Mouse (Mus musculus) neural tube, embryonic 15.5 days (tissue): ENCODE results near the gene Fbxw2. TPM values are rescaled to one million over a fixed set of nuclear protein-coding genes. Genes with fewer than 3 reads are reported as not detected.
"Not testable (repeated sequence)": the region's sequence is repeated elsewhere in the genome, so short reads cannot be mapped to it uniquely, and the experiment has no call there.

Experiments
- ATAC-seq: fragments of 200-750 bp; cut with Nextera tagmentation; 2 replicates; pipeline ENCODE4 v1.8.0; 2017; ENCODE audit warnings: mild to moderate bottlenecking, moderate TSS enrichment, moderate library complexity; ENCODE audit not compliant: low FRiP score
- H3K27ac ChIP-seq: fragments of 300-500 bp; sonication (generic); replicated peaks from 2 replicates; pipeline ENCODE4 v1.5.1; 2015; ENCODE audit warnings: mild to moderate bottlenecking, inconsistent platforms
- H3K27me3 ChIP-seq: fragments of 300-500 bp; sonication (generic); replicated peaks from 2 replicates; pipeline ENCODE4 v1.6.1; 2015; ENCODE audit warnings: inconsistent platforms
- H3K36me3 ChIP-seq: fragments of 300-500 bp; sonication (generic); 2 replicates; pipeline ENCODE4 v1.6.1; 2015; ENCODE audit warnings: inconsistent platforms
- H3K4me1 ChIP-seq: fragments of 300-500 bp; sonication (generic); 2 replicates; pipeline ENCODE4 v1.6.1; 2015; ENCODE audit warnings: inconsistent platforms
- H3K4me2 ChIP-seq: fragments of 300-500 bp; sonication (generic); 2 replicates; pipeline ENCODE4 v1.6.1; 2015; ENCODE audit warnings: inconsistent platforms, mild to moderate bottlenecking, moderate library complexity
- H3K4me3 ChIP-seq: fragments of 300-500 bp; sonication (generic); replicated peaks from 2 replicates; pipeline ENCODE4 v1.5.1; 2015; ENCODE audit warnings: mild to moderate bottlenecking, inconsistent platforms
- H3K9ac ChIP-seq: fragments of 300-500 bp; sonication (generic); replicated peaks from 2 replicates; pipeline ENCODE4 v1.6.1; 2015; ENCODE audit warnings: mild to moderate bottlenecking, inconsistent platforms
- H3K9me3 ChIP-seq: fragments of 300-500 bp; sonication (generic); replicated peaks from 2 replicates; pipeline ENCODE4 v1.6.1; 2016; ENCODE audit warnings: inconsistent platforms
- WGBS: fragments of 180-500 bp; shearing (Covaris S2); methylation state at CpG from one replicate; pipeline ENCODE4 v1.1.7; 2015; ENCODE audit warnings: mixed read lengths; 5-methylcytosine and 5-hydroxymethylcytosine counted together
- polyA plus RNA-seq: library from polyadenylated mRNA; unstranded; fragments of >200 nt; fragmentation: Nextera tagmentation; extraction: Ambion mirVana; gene quantifications from 2 replicates; pipeline ENCODE4 v1.2.1, GENCODE M21; 2015

The Fbxw2 gene
- polyA plus RNA-seq, 1 experiment from 2014 or later: 102 TPM

GRCm38 (mm10) chr2:34808057-34808456 is 18.1 kb downstream of the Fbxw2 start:
- no peak overlapping the region for H3K4me2 ChIP-seq
- H3K27ac ChIP-seq: no peak overlapping the region
- no peaks in the 10 kb centered on the region for H3K9me3 ChIP-seq
- H3K27me3 ChIP-seq: no peaks in the 10 kb centered on the region
- WGBS: 82% methylated on average over 2 of the region's 2 CpGs
- peaks cover 34% of the 10 kb centered on the region for H3K36me3 ChIP-seq
- no peak for ATAC-seq
- H3K4me1 ChIP-seq: peaks cover 20% of the 10 kb centered on the region
- H3K9ac ChIP-seq: no peak overlapping the region
- H3K4me3 ChIP-seq: no peak overlapping the region

- peaks cover 24% of the 10 kb centered on the region for H3K4me1 ChIP-seq
- H3K4me2 ChIP-seq: no peak overlapping the region
- no peak overlapping the region for H3K9ac ChIP-seq
- no peak overlapping the region for H3K4me3 ChIP-seq
- WGBS: 87% methylated on average over 10 of the region's 10 CpGs
- no peaks in the 10 kb centered on the region for H3K27me3 ChIP-seq
- ATAC-seq: no peak
- H3K36me3 ChIP-seq: peaks cover 17% of the 10 kb centered on the region; the same call in 1 of the 2 replicates
- H3K9me3 ChIP-seq: no peaks in the 10 kb centered on the region
- H3K27ac ChIP-seq: no peak overlapping the region
These were observed 20.7 kb downstream of the Fbxw2 start for GRCm38 (mm10) chr2:34805364-34805950.

DNA sequence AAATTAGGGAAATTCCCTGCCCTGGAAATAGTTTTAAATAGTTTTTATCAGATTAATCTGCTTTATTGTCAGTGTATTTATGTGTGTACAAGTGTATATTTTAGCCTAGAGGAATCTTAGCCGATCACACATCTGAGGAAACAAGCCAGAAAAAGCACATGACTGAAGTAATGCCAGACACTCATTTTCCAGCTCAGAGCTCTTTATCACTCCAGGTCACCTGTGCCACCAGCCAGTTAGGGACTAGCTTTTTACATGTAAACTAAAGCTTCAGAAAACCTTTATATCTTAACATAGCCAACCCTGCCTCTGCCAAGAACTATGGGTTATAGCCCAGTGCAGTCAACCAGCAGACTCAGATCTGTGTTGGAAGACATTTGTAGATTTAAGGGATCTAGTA is 21.3 kb downstream of the Fbxw2 start:
- no peak overlapping the region for H3K4me3 ChIP-seq
- H3K4me1 ChIP-seq: peaks cover 30% of the 10 kb centered on the region
- no peaks in the 10 kb centered on the region for H3K9me3 ChIP-seq
- H3K27me3 ChIP-seq: no peaks in the 10 kb centered on the region
- H3K36me3 ChIP-seq: peaks cover 17% of the 10 kb centered on the region; the same call in 1 of the 2 replicates
- no peak for ATAC-seq
- H3K9ac ChIP-seq: no peak overlapping the region
- 70% methylated on average over 1 of the region's 1 CpGs for WGBS
- no peak overlapping the region for H3K4me2 ChIP-seq
- no peak overlapping the region for H3K27ac ChIP-seq

DNA sequence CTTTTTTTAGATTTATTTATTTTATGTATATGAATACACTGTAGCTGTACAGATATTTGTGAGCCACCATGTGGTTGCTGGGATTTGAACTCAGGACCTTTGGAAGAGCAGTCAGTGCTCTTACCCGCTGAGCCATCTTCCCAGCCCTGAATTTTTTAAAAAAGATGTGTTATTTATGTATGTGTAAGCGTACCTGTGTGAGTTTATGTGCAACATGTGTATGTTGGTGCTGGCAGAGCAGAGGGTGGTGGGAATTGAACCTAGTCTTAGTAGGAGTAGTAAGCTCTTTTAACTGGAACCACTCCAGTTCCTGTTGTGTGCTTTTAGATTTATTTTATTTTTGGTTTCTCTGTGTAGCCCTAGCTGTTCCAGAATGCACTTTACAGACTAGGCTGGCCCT is 21.9 kb downstream of the Fbxw2 start:
- whole genome bisulfite sequencing: 92% methylated on average over 2 of the region's 2 CpGs
- H3K4me3 ChIP-seq: no peak overlapping the region
- H3K9ac ChIP-seq: no peak overlapping the region
- H3K4me1 ChIP-seq: peaks cover 33% of the 10 kb centered on the region
- ATAC-seq: no peak
- no peaks in the 10 kb centered on the region for H3K9me3 ChIP-seq
- H3K27ac ChIP-seq: no peak overlapping the region
- H3K36me3 ChIP-seq: peaks cover 17% of the 10 kb centered on the region; the same call in 1 of the 2 replicates
- H3K4me2 ChIP-seq: peak overlapping the region; percentile 13; the same call in 1 of the 2 replicates
- H3K27me3 ChIP-seq: no peaks in the 10 kb centered on the region

- H3K9ac ChIP-seq: no peak overlapping the region
- no peaks in the 10 kb centered on the region for H3K27me3 ChIP-seq
These were observed 22.4 kb downstream of the Fbxw2 start for GRCm38 (mm10) chr2:34803746-34804145.

GRCm38 (mm10) chr2:34802565-34803245 is 23.4 kb downstream of the Fbxw2 start:
- peaks cover 14% of the 10 kb centered on the region; the same call in 1 of the 2 replicates for H3K36me3 ChIP-seq
- peak overlapping the region; percentile 94 for H3K27ac ChIP-seq
- peak; percentile 65 for ATAC-seq
- H3K4me2 ChIP-seq: peak overlapping the region; percentile 55
- peak overlapping the region; percentile 79 for H3K9ac ChIP-seq
- not testable (repeated sequence) for H3K9me3 ChIP-seq, H3K27me3 ChIP-seq
- H3K4me1 ChIP-seq: peaks cover 39% of the 10 kb centered on the region
- 1% methylated on average over 29 of the region's 32 CpGs for WGBS
- H3K4me3 ChIP-seq: peak overlapping the region; percentile 70

More at GRCm38 (mm10) chr2:34803746-34804145, 22.4 kb downstream of the Fbxw2 start:
- 65% methylated on average over 3 of the region's 3 CpGs for WGBS
- Histone ChIP-seq H3K36me3 (peaks cover 17% of the 10 kb centered on the region; the same call in 1 of the 2 replicates), H3K4me2 (peak overlapping the region; percentile 52), H3K4me3 (peak overlapping the region; percentile 13; the same call in 1 of the 2 replicates), H3K4me1 (peaks cover 37% of the 10 kb centered on the region), H3K9me3 (no peaks in the 10 kb centered on the region), H3K27ac (no peak overlapping the region)
- no peak for ATAC-seq

- H3K27me3 ChIP-seq: no peaks in the 10 kb centered on the region
- peaks cover 39% of the 10 kb centered on the region for H3K4me1 ChIP-seq
- H3K36me3 ChIP-seq: peaks cover 9% of the 10 kb centered on the region; the same call in 1 of the 2 replicates
- H3K4me2 ChIP-seq: peak overlapping the region; percentile 55
- peak overlapping the region; percentile 79 for H3K9ac ChIP-seq
- H3K27ac ChIP-seq: peak overlapping the region; percentile 94
- ATAC-seq: peak; percentile 97
- WGBS: 4% methylated on average over 39 of the region's 39 CpGs
- H3K9me3 ChIP-seq: no peaks in the 10 kb centered on the region
- peak overlapping the region; percentile 70 for H3K4me3 ChIP-seq
These were observed 24.3 kb downstream of the Fbxw2 start for GRCm38 (mm10) chr2:34801516-34802482.

DNA sequence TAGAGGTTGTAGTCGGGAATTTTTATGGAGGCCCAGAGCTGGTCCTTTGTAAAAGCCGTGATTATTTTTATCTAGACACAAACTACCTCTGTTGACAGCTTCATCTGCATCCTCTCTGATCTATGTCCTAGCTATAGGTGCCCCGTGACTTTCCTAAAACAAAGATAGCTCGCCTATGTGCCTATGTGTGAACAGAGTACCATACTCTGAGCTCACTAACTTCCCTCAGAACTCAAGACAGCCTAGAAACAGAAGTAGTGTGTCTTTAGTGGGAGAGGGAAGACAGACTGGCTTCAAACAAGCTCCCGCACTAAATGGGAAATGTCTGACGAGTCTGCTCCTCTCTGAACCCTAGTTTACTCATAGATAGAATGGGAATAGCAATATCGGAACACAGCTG is 25.7 kb downstream of the Fbxw2 start:
- H3K36me3 ChIP-seq: peaks cover 4% of the 10 kb centered on the region; the same call in 1 of the 2 replicates
- no peak for ATAC-seq
- 0 out of 2 replicates have a peak overlapping the region, but pooled peaks have one; percentile 67 for H3K27ac ChIP-seq
- H3K4me1 ChIP-seq: peaks cover 35% of the 10 kb centered on the region
- H3K9ac ChIP-seq: no peak overlapping the region
- H3K9me3 ChIP-seq: no peaks in the 10 kb centered on the region
- no peaks in the 10 kb centered on the region for H3K27me3 ChIP-seq
- H3K4me3 ChIP-seq: peak overlapping the region; percentile 62; the same call in 1 of the 2 replicates
- peak overlapping the region; percentile 72 for H3K4me2 ChIP-seq
- 82% methylated on average over 7 of the region's 7 CpGs for WGBS

- peak within 1 kb of the TSS; percentile 67 for H3K27ac ChIP-seq
- peaks cover 31% of the 10 kb centered on the region for H3K4me1 ChIP-seq
- H3K9me3 ChIP-seq: no peaks in the 10 kb centered on the region
- H3K9ac ChIP-seq: peak within 1 kb of the TSS; percentile 52
- H3K4me3 ChIP-seq: peak within 1 kb of the TSS; percentile 62
- ATAC-seq: peak; percentile 51
- H3K4me2 ChIP-seq: peak within 1 kb of the TSS; percentile 72
- peaks cover 11% of the 10 kb centered on the region; the same call in 1 of the 2 replicates for H3K36me3 ChIP-seq
- 5% methylated on average over 44 of the region's 44 CpGs for WGBS
- no peaks in the 10 kb centered on the region for H3K27me3 ChIP-seq
These were observed 26.5 kb downstream of the Fbxw2 start, which contains the start of gene Rabepk for GRCm38 (mm10) chr2:34799357-34800256. Gene Rabepk (minus strand): TSS chr2:34799912.

DNA sequence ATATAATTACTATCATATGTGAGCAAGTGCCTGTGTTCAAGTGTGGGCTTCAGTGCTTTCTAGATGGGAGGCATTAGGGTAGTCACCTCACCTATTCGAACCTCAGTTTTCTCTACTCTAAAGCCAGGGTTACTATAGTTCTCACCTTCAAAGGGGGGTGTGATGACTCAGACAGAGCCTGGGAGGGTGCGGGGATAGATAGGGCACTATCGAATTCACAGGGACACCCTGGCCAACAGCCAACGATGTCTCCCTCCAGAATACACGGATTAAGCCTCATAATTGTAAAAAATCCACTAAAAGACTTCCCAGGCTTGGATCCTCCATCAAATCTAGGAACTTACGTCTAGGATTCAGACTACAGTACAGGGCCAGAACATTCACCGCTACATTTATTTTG is 30.7 kb downstream of the Fbxw2 start:
- no peak overlapping the region for H3K9ac ChIP-seq
- no peaks in the 10 kb centered on the region for H3K27me3 ChIP-seq
- H3K4me2 ChIP-seq: no peak overlapping the region
- H3K36me3 ChIP-seq: peaks cover 19% of the 10 kb centered on the region
- H3K4me3 ChIP-seq: no peak overlapping the region
- no peaks in the 10 kb centered on the region for H3K9me3 ChIP-seq
- ATAC-seq: no peak
- 94% methylated on average over 7 of the region's 7 CpGs for WGBS
- no peak overlapping the region for H3K27ac ChIP-seq
- H3K4me1 ChIP-seq: peaks cover 15% of the 10 kb centered on the region
